Mouse (Mus musculus): ENCODE measurements around the gene Aida. TPM values are rescaled to one million over a fixed set of nuclear protein-coding genes. Genes with fewer than 3 reads are reported as not detected.
A peak's percentile ranks its signal among the peaks of the same experiment; 100 is the strongest.
"Not testable (repeated sequence)": the region's sequence is repeated elsewhere in the genome, so short reads cannot be mapped to it uniquely, and the experiment has no call there.

Aida gene
- polyA plus RNA-seq, 1 experiment from 2014 or later, result 25.0 TPM

DNA sequence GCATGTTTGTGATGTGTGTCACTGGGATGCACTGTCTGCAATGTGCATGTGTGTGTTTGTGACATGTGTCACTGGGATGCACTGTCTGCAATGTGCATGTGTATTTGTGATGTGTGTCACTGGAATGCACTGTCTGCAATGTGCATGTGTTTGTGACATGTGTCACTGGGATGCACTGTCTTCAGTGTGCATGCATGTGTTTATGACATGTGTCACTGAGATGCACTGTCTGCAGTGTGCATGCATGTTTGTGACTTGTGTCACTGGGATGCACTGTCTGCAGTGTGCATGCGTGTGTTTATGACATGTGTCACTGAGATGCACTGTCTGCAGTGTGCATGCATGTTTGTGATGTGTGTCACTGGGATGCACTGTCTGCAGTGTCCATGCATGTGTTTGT is 46.5 kb downstream of the Aida start:
- H3K4me3 ChIP-seq (ENCODE audit: low read length); H3K4me2 ChIP-seq (ENCODE audit: low read depth, low read length); H3K27ac ChIP-seq (ENCODE audit: low read length); H3K9ac ChIP-seq (ENCODE audit: low read length); ATAC-seq (replicated peaks; ENCODE audit: extremely low read depth, insufficient read depth, low FRiP score); H3K9me3 ChIP-seq (replicated peaks; ENCODE audit: control insufficient read depth, low read length); H3K27me3 ChIP-seq (ENCODE audit: control insufficient read depth, insufficient read depth, low read length): not testable (repeated sequence)
- Histone ChIP-seq H3K36me3 (ENCODE audit: control insufficient read depth, insufficient read depth) (peaks cover 24% of the 10 kb centered on the region; the same call in 1 of the 2 replicates), H3K4me1 (ENCODE audit: control insufficient read depth, insufficient read depth, low read length) (peaks cover 10% of the 10 kb centered on the region)
- 93% methylated on average over 1 of the region's 1 CpGs for WGBS

DNA sequence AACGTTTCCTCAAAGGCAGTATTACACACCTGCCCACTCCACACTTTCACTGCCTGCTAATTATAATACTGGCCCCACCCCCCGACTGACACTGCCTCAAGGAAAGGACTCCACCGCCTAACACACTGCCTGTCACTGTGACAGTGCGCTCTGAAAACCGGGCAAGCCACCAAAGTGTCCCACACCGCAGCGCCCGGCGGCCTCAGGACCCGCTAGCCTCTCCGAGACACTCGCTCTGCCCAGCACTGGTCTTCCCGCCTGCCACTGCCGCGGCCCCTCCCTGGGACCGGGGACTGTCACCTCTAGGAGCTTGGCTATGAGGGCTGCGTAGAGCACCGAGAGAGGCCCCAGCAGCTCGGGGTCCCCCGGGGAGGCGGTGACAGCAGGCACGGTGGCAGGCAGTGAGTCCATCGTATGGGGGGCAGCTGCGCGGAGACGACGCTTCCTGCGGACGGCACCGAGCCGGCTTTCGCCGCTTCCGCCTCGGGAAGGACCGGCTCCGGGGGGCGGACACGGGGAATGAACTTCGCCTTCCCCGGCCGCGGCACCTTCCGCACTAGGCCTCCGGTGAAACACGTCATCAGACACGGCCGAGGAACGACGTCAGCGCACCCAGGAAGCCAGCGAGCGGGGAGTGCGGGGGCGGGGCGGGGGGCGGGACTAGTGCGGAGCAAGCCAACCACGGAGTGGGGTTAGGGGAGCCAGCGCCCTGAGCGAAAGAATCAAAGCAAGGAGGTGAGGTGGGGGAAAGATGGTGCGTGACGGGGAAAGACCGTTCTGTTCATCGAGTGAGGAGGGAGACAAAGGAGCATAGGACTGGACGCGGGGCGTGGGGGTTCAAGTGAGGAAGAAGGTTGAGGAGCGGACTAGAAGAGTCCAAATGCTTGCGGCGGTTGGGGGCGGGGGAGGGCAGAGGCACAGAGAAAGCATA is 48.8 kb downstream of the Aida start:
- Histone ChIP-seq H3K9ac (ENCODE audit: low read length) (peak overlapping the region; percentile 94), H3K9me3 (replicated peaks; ENCODE audit: control insufficient read depth, low read length) (no peaks in the 10 kb centered on the region), H3K4me2 (ENCODE audit: low read depth, low read length) (peak overlapping the region; percentile 83), H3K27me3 (ENCODE audit: control insufficient read depth, insufficient read depth, low read length) (no peaks in the 10 kb centered on the region), H3K36me3 (ENCODE audit: control insufficient read depth, insufficient read depth) (peaks cover 23% of the 10 kb centered on the region; the same call in 1 of the 2 replicates), H3K4me3 (ENCODE audit: low read length) (peak overlapping the region; percentile 99), H3K27ac (ENCODE audit: low read length) (peak overlapping the region; percentile 87), H3K4me1 (ENCODE audit: control insufficient read depth, insufficient read depth, low read length) (peaks cover 10% of the 10 kb centered on the region)
- ATAC-seq (replicated peaks; ENCODE audit: extremely low read depth, insufficient read depth, low FRiP score), result peak; percentile 95
- under 1% methylated on average over 72 of the region's 72 CpGs for WGBS

DNA sequence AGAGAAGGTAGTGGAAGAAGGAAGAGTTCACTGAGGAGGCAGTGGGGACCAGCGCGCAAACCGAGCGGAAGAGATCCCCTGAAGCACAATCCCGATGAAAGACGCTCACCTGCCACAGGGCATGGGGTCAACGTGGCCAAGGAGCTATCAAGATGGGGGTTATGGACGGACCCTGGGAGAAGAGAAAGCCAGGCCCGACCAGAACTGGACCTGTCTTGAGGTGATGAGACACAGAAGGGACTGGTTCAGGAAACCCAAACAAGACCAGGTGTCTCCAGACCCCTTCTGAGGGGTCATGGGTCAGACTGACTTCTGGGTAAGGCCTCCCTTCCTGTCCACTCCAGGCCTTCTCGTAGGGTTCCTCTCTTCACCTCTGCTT is 49.4 kb downstream of the Aida start:
- 2% methylated on average over 10 of the region's 10 CpGs for WGBS
- peak overlapping the region; percentile 94 for H3K9ac ChIP-seq (ENCODE audit: low read length)

GRCm38 (mm10) chr1:183349840-183350239 is 53.5 kb downstream of the Aida start:
- Histone ChIP-seq H3K27me3 (ENCODE audit: control insufficient read depth, insufficient read depth, low read length) (no peaks in the 10 kb centered on the region), H3K4me3 (ENCODE audit: low read length) (no peak overlapping the region), H3K4me1 (ENCODE audit: control insufficient read depth, insufficient read depth, low read length) (peaks cover 9% of the 10 kb centered on the region), H3K27ac (ENCODE audit: low read length) (no peak overlapping the region), H3K4me2 (ENCODE audit: low read depth, low read length) (no peak overlapping the region), H3K36me3 (ENCODE audit: control insufficient read depth, insufficient read depth) (peaks cover 30% of the 10 kb centered on the region), H3K9me3 (replicated peaks; ENCODE audit: control insufficient read depth, low read length) (no peaks in the 10 kb centered on the region), H3K9ac (ENCODE audit: low read length) (no peak overlapping the region)
- ATAC-seq (replicated peaks; ENCODE audit: extremely low read depth, insufficient read depth, low FRiP score), result no peak
- WGBS, result 18% methylated on average over 6 of the region's 6 CpGs

More for the DNA sequence above, 49.4 kb downstream of the Aida start:
- Histone ChIP-seq H3K4me1 (ENCODE audit: control insufficient read depth, insufficient read depth, low read length) (peaks cover 10% of the 10 kb centered on the region), H3K4me2 (ENCODE audit: low read depth, low read length) (peak overlapping the region; percentile 83), H3K27ac (ENCODE audit: low read length) (peak overlapping the region; percentile 87), H3K4me3 (ENCODE audit: low read length) (peak overlapping the region; percentile 99), H3K36me3 (ENCODE audit: control insufficient read depth, insufficient read depth) (peaks cover 22% of the 10 kb centered on the region), H3K9me3 (replicated peaks; ENCODE audit: control insufficient read depth, low read length) (no peaks in the 10 kb centered on the region), H3K27me3 (ENCODE audit: control insufficient read depth, insufficient read depth, low read length) (no peaks in the 10 kb centered on the region)
- ATAC-seq (replicated peaks; ENCODE audit: extremely low read depth, insufficient read depth, low FRiP score), result no peak

GRCm38 (mm10) chr1:183358901-183359300 is 62.5 kb downstream of the Aida start:
- H3K27me3 ChIP-seq (ENCODE audit: control insufficient read depth, insufficient read depth, low read length), result no peaks in the 10 kb centered on the region
- H3K4me2 ChIP-seq (ENCODE audit: low read depth, low read length), result no peak overlapping the region
- 88% methylated on average over 3 of the region's 3 CpGs for WGBS
- no peak overlapping the region for H3K27ac ChIP-seq (ENCODE audit: low read length)
- no peaks in the 10 kb centered on the region for H3K4me1 ChIP-seq (ENCODE audit: control insufficient read depth, insufficient read depth, low read length)
- peaks cover 49% of the 10 kb centered on the region for H3K36me3 ChIP-seq (ENCODE audit: control insufficient read depth, insufficient read depth)
- no peak overlapping the region for H3K9ac ChIP-seq (ENCODE audit: low read length)
- no peaks in the 10 kb centered on the region for H3K9me3 ChIP-seq (replicated peaks; ENCODE audit: control insufficient read depth, low read length)
- no peak overlapping the region for H3K4me3 ChIP-seq (ENCODE audit: low read length)
- no peak for ATAC-seq (replicated peaks; ENCODE audit: extremely low read depth, insufficient read depth, low FRiP score)

DNA sequence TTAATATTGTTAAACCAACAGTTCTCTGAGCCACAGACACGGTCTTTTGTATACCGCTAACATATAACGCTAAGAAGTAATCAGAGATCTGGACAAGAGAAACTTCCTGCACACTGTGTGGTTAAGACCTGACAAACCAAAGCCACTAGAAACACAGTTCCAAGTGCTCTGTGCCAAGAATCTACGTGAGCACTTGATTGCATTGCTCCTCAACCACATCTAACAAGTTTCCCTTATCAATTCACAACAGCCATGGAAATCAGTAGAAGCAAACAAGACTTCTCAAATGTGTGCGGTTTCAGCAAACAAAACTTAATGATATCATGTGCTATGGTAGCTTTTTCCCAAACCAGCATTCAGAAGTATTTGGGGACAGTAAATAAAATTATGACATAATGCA is 65.9 kb downstream of the Aida start:
- no peak overlapping the region for H3K4me2 ChIP-seq (ENCODE audit: low read depth, low read length)
- no peaks in the 10 kb centered on the region for H3K27me3 ChIP-seq (ENCODE audit: control insufficient read depth, insufficient read depth, low read length)
- H3K27ac ChIP-seq (ENCODE audit: low read length), result no peak overlapping the region
- H3K9ac ChIP-seq (ENCODE audit: low read length), result no peak overlapping the region
- no peak for ATAC-seq (replicated peaks; ENCODE audit: extremely low read depth, insufficient read depth, low FRiP score)
- peaks cover 43% of the 10 kb centered on the region for H3K36me3 ChIP-seq (ENCODE audit: control insufficient read depth, insufficient read depth)
- no peaks in the 10 kb centered on the region for H3K9me3 ChIP-seq (replicated peaks; ENCODE audit: control insufficient read depth, low read length)
- 78% methylated on average over 5 of the region's 5 CpGs for WGBS
- H3K4me3 ChIP-seq (ENCODE audit: low read length), result no peak overlapping the region
- no peaks in the 10 kb centered on the region for H3K4me1 ChIP-seq (ENCODE audit: control insufficient read depth, insufficient read depth, low read length)

DNA sequence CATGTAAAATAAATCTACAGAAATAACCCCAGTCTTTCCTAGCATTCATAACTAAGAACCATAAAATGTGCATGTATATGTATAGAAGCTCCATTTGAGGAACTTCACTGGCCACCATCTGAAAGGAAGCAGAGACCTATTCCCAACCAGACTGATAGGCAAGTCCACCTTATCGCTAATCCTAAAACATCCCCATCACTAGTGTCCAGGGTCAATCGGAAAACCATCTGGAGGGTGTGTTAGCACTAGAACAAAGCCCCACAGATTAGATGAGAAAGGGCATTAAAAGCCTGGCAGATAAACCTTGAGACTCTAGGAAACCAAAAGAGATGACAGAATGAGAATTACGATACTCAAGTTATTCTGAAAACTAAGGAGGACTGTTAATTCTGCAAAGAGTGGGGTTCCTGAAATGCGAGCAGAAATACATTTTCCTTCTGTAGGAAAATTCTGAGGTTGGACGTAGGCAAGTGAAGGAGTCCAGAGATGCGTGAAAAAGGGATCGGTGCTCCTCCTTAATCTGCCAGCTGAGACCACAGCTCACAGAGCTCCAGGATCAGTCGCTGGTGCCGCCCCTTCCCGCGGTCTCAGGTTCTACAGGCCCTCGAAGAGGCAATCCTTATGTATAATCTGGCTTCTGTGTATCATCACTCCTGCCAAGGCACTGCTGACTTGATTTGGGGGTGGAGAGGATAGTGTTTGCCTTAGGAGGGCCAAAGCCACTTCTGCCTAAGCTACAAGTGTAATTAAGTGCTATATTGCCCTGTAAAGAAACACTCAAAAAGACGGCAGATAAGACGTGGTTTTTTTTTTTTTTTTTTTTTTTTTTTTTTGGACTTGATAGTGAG is 66.6 kb downstream of the Aida start:
- Histone ChIP-seq H3K9ac (ENCODE audit: low read length) (no peak overlapping the region), H3K27ac (ENCODE audit: low read length) (no peak overlapping the region), H3K36me3 (ENCODE audit: control insufficient read depth, insufficient read depth) (peaks cover 36% of the 10 kb centered on the region), H3K9me3 (replicated peaks; ENCODE audit: control insufficient read depth, low read length) (no peaks in the 10 kb centered on the region), H3K4me3 (ENCODE audit: low read length) (no peak overlapping the region), H3K4me1 (ENCODE audit: control insufficient read depth, insufficient read depth, low read length) (peaks cover 5% of the 10 kb centered on the region), H3K4me2 (ENCODE audit: low read depth, low read length) (no peak overlapping the region), H3K27me3 (ENCODE audit: control insufficient read depth, insufficient read depth, low read length) (no peaks in the 10 kb centered on the region)
- 72% methylated on average over 14 of the region's 14 CpGs for WGBS
- ATAC-seq (replicated peaks; ENCODE audit: extremely low read depth, insufficient read depth, low FRiP score), result no peak

DNA sequence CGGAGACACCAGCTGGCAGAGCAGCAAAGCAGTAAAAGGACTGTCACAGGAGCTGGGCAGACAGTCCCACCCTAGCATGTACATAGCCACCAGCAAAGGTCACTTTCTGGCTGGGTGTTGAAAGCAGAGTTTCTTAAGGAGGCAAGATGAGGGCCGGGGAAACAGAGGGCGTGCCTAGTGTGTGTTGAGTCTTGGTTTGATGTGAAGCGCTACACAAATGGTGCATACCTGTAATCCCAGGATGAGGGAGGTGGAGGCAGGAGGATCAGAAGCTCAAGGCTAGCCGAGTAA is 67.1 kb downstream of the Aida start:
- peaks cover 34% of the 10 kb centered on the region for H3K36me3 ChIP-seq (ENCODE audit: control insufficient read depth, insufficient read depth)
- H3K27ac ChIP-seq (ENCODE audit: low read length), result no peak overlapping the region
- H3K4me3 ChIP-seq (ENCODE audit: low read length), result no peak overlapping the region
- ATAC-seq (replicated peaks; ENCODE audit: extremely low read depth, insufficient read depth, low FRiP score), result no peak
- H3K9ac ChIP-seq (ENCODE audit: low read length), result no peak overlapping the region
- no peaks in the 10 kb centered on the region for H3K27me3 ChIP-seq (ENCODE audit: control insufficient read depth, insufficient read depth, low read length)
- 73% methylated on average over 5 of the region's 5 CpGs for WGBS
- H3K9me3 ChIP-seq (replicated peaks; ENCODE audit: control insufficient read depth, low read length), result no peaks in the 10 kb centered on the region
- H3K4me2 ChIP-seq (ENCODE audit: low read depth, low read length), result no peak overlapping the region
- peaks cover 9% of the 10 kb centered on the region for H3K4me1 ChIP-seq (ENCODE audit: control insufficient read depth, insufficient read depth, low read length)

GRCm38 (mm10) chr1:183366361-183366760 is 70.0 kb downstream of the Aida start:
- Histone ChIP-seq H3K9ac (ENCODE audit: low read length) (no peak overlapping the region), H3K4me3 (ENCODE audit: low read length) (no peak overlapping the region), H3K36me3 (ENCODE audit: control insufficient read depth, insufficient read depth) (peaks cover 15% of the 10 kb centered on the region), H3K27me3 (ENCODE audit: control insufficient read depth, insufficient read depth, low read length) (no peaks in the 10 kb centered on the region), H3K9me3 (replicated peaks; ENCODE audit: control insufficient read depth, low read length) (no peaks in the 10 kb centered on the region), H3K4me2 (ENCODE audit: low read depth, low read length) (no peak overlapping the region), H3K4me1 (ENCODE audit: control insufficient read depth, insufficient read depth, low read length) (peaks cover 12% of the 10 kb centered on the region), H3K27ac (ENCODE audit: low read length) (no peak overlapping the region)
- 91% methylated on average over 5 of the region's 5 CpGs for WGBS
- ATAC-seq (replicated peaks; ENCODE audit: extremely low read depth, insufficient read depth, low FRiP score), result no peak
